Mouse (Mus musculus) olfactory bulb, adult 2 months (tissue): Measurements from ENCODE around the gene Fxr2.

ENCODE experiments used
- CTCF ChIP-seq: fragments of 200-500 bp; IDR thresholded peaks from 2 replicates; pipeline ENCODE4 v1.5.1; 2012; ENCODE audit warnings: low read depth, mild to moderate bottlenecking, low read length, moderate library complexity; ENCODE audit not compliant: insufficient read depth
- POLR2A ChIP-seq: fragments of 200-500 bp; IDR thresholded peaks from 2 replicates; pipeline ENCODE4 v1.6.1; 2012; ENCODE audit warnings: mild to moderate bottlenecking, low read depth, low read length, moderate library complexity; ENCODE audit not compliant: insufficient read depth

DNA sequence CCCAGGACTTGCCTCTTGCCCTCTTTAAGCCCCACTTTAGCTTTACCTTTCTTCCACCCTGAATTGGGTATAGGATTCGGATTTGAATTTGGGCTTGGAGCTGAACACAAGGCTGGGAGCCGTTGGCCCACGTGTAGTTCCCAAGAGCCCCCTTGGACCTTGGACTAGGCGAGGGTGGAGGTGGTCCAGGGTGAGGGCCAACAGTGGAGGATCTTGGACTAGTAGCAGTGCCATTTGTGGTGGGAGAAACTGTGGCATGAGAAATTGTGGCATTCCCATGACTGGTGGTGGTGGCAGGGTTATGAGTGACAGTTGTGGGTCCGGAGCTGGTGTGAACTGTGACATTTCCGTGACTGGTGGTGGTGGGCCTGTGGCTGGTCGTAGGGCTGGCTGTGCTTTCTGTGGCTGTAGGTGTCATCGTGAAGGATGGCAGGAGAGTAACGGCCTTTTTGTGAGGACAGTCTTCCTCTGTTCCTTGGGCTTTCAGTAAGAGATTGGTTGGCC lies 32.7 kb downstream of the Fxr2 start:
- TF ChIP-seq CTCF (no peak), POLR2A (no peak)
